10 mouse cellular contexts compared by ENCODE assay signal in the genomic region with DNA sequence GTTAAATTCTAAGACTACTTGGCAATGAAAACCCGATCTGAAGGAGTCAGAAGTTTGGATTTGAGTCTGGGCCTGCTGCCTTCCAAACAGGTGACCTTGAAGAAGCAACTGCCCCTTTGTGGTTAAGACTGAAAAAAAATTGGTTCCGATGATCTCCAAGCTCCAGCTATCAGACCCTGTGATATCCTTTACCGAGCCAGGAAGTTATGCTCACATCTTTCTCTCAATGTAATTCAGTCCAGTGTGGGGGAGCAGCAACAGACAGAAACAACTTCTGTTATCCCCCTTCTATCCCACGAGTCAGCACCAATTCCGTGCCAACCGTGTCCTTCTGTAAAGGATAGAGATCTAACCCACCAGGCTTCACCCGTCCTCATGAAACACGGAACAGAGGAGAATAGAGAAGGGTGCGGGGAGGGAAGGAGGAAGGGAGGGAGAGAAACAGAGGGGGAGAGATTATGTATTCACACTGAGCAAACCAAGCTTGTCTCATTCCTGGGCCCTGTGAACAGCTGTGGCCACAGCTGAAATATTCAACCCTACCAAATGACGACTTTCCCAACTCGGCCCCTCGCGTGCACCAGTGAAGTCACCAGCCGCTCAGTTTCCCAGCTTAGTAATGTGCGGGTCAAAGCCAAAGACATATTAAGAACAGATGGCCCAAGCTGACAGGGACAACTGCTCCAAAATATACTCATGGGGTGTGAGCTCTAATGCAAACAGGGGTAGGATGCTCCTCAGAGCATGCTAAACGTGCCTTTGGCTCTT.
DNase-seq lines count a peak whose midpoint lies in the region; ATAC-seq and TF ChIP-seq lines count a peak whose summit lies in the region.
"Had no signal": no experiment of that assay in that cellular context is flagged by ENCODE, and none has a peak within 500 bp of the region (broad histone marks: within the 10 kb centered on the region; RNA-seq: fewer than 3 reads in every experiment).

No protein-coding gene starts in this region.

- no peak overlapping the region for H3K4me3 ChIP-seq in kidney, embryonic 15.5 days (replicated peaks)
- H3K4me3 ChIP-seq in brown adipose tissue, adult 24 weeks (ENCODE audit: insufficient read depth, low read depth, low read length), result no peak overlapping the region
- no peak overlapping the region for H3K4me3 ChIP-seq in lung, postnatal 0 days (ENCODE audit: low read depth, low read length)
- H3K4me3 ChIP-seq: liver, embryonic 15.5 days had no signal

- no peak overlapping the region for H3K27ac ChIP-seq in kidney, embryonic 15.5 days
- H3K27ac ChIP-seq in brown adipose tissue, adult 24 weeks (replicated peaks; ENCODE audit: low read depth, low read length), result peak overlapping the region; percentile 76
- H3K27ac ChIP-seq in lung, postnatal 0 days (ENCODE audit: low read length), result no peak overlapping the region
- H3K27ac ChIP-seq: liver, embryonic 15.5 days had no signal

- no peak for TF ChIP-seq CTCF in lung, postnatal 0 days (IDR thresholded peaks at IDR 0.05)

- 77% methylated on average over 16 of the region's 16 CpGs for WGBS in kidney, embryonic 15.5 days
- WGBS in lung, postnatal 0 days, result 72% methylated on average over 16 of the region's 16 CpGs

- no peaks in the 10 kb centered on the region for H3K27me3 ChIP-seq in kidney, embryonic 15.5 days
- H3K27me3 ChIP-seq in lung, postnatal 0 days (replicated peaks; ENCODE audit: insufficient read depth, low read length), result no peaks in the 10 kb centered on the region
- H3K27me3 ChIP-seq: liver, embryonic 15.5 days had no signal

- DNase-seq in kidney, adult 8-10 months, result no peak
- peak; percentile 38 to 64 for DNase-seq in gastrocnemius, postnatal 4 days (ENCODE audit: low spot score in 2 of 2)
- DNase-seq in lung, postnatal 0 days (ENCODE audit: low spot score), result peak; percentile 57
- no peak for DNase-seq in spleen, postnatal 4 days (ENCODE audit: low spot score in 2 of 2)
- DNase-seq in cerebellum, adult 11 months, result no peak
- no peak for DNase-seq in thymus, postnatal 10 days (ENCODE audit: low spot score in 2 of 2)
- DNase-seq: spleen, adult 18-20 months had no signal

- H3K4me1 ChIP-seq in kidney, embryonic 15.5 days, result peaks cover 21% of the 10 kb centered on the region
- peaks cover 12% of the 10 kb centered on the region for H3K4me1 ChIP-seq in brown adipose tissue, adult 24 weeks (ENCODE audit: control insufficient read depth, insufficient read depth, insufficient read length, low read length)
- H3K4me1 ChIP-seq in lung, postnatal 0 days (ENCODE audit: insufficient read depth, low read depth, low read length), result peaks cover 11% of the 10 kb centered on the region; the same call in 1 of the 2 replicates
- H3K4me1 ChIP-seq: liver, embryonic 15.5 days had no signal

- H3K9ac ChIP-seq in kidney, embryonic 15.5 days, result no peak overlapping the region
- no peak overlapping the region for H3K9ac ChIP-seq in lung, postnatal 0 days (replicated peaks; ENCODE audit: low read depth)
- H3K9ac ChIP-seq: liver, embryonic 15.5 days had no signal

- H3K36me3 ChIP-seq in kidney, embryonic 15.5 days, result no peaks in the 10 kb centered on the region
- H3K36me3 ChIP-seq in lung, postnatal 0 days (ENCODE audit: insufficient read depth, low read length), result no peaks in the 10 kb centered on the region
- H3K36me3 ChIP-seq: liver, embryonic 15.5 days had no signal

- H3K4me2 ChIP-seq in kidney, embryonic 15.5 days, result no peak overlapping the region
- no peak overlapping the region for H3K4me2 ChIP-seq in lung, postnatal 0 days (replicated peaks; ENCODE audit: low read depth, low read length)
- H3K4me2 ChIP-seq: liver, embryonic 15.5 days had no signal

- TF ChIP-seq EP300 in lung, postnatal 0 days (IDR thresholded peaks at IDR 0.05), result no peak

- 0 out of 2 replicates have a peak, but pooled peaks have one; percentile 53 for ATAC-seq in kidney, embryonic 15.5 days (replicated peaks; ENCODE audit: low FRiP score)
- peak; percentile 53 for ATAC-seq in lung, postnatal 0 days

- H3K9me3 ChIP-seq in kidney, embryonic 15.5 days (replicated peaks), result no peaks in the 10 kb centered on the region
- no peaks in the 10 kb centered on the region for H3K9me3 ChIP-seq in lung, postnatal 0 days (ENCODE audit: low read length)
- H3K9me3 ChIP-seq: liver, embryonic 15.5 days had no signal

Comparison
In these comparisons a context has a peak if more than half of its experiments do, and no peak if none do; other contexts are left out.
1. DNase-seq: peak in gastrocnemius, postnatal 4 days (2 of 2) and lung, postnatal 0 days (single experiment); none in kidney, adult 8-10 months (0 of 2), spleen, postnatal 4 days (0 of 2), cerebellum, adult 11 months (single experiment) and thymus, postnatal 10 days (0 of 2).